Mouse (Mus musculus) splenic B cell, adult 2 months (primary cell): ENCODE results near the gene Hcfc1.

Experiments used
- DNase-seq: peaks from one replicate; pipeline ENCODE4 v3.0.0-alpha.2; 2011; ENCODE audit warnings: low read depth, low spot score
- H3K27me3 ChIP-seq: 2 replicates; pipeline ENCODE4 v1.6.1; 2012; ENCODE audit warnings: mild to moderate bottlenecking, low read length, moderate library complexity, mixed read lengths; ENCODE audit not compliant: control insufficient read depth, poor library complexity, insufficient read depth, severe bottlenecking
- H3K36me3 ChIP-seq: 2 replicates; pipeline ENCODE4 v1.6.1; 2012; ENCODE audit warnings: mild to moderate bottlenecking, low read length, moderate library complexity, mixed read lengths; ENCODE audit not compliant: control insufficient read depth, poor library complexity, insufficient read depth, severe bottlenecking

Gene Hcfc1

GRCm38 (mm10) chrX:73965307-73965706 lies 850 bp downstream of the Hcfc1 start:
- no peaks in the 10 kb centered on the region for H3K36me3 ChIP-seq
- DNase-seq, result peak; percentile 45
- H3K27me3 ChIP-seq, result no peaks in the 10 kb centered on the region

DNA sequence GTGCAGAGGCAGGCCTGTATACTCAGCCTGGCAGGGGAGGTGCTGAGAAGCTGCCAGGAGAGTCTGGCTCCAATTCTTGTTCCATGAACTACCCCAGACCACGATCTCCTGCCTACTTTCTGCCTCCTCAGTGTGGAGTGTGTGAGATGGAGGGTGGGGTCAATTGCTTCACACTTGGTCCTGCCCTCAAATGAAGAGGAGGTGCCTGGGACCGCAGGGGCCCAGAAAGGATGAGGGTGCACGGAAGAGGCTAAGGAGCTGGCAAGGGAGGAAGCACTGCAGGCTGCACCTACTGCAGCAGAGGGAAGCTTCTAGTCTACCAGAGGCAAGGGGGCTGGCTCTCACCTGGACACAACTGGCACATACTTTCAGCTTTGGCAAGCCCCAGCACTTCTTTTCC lies 1.8 kb downstream of the Hcfc1 start:
- no peaks in the 10 kb centered on the region for H3K27me3 ChIP-seq
- H3K36me3 ChIP-seq, result no peaks in the 10 kb centered on the region
- DNase-seq, result no peak

DNA sequence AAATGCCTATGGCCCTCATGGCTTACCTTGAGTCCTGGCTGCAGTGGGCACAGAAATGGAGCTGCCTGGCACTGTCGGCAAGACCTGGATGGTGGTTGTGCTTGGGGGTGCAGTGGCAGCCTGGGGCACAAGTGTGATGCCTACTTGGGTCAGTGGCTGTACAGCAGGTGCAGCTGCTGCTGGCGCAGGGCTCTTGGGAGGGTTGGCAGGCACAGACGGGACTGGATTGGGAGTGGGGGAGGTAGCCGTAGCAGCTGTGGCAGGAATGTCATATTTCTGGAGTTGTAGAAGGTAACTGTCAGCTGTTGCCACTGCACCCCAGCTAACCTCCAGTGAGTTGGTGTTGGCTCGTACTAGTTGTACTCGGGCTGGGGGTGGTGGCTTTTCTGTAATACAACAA lies 11.2 kb downstream of the Hcfc1 start:
- Histone ChIP-seq H3K27me3 (no peaks in the 10 kb centered on the region), H3K36me3 (peaks cover 8% of the 10 kb centered on the region; the same call in 1 of the 2 replicates)
- DNase-seq, result no peak

DNA sequence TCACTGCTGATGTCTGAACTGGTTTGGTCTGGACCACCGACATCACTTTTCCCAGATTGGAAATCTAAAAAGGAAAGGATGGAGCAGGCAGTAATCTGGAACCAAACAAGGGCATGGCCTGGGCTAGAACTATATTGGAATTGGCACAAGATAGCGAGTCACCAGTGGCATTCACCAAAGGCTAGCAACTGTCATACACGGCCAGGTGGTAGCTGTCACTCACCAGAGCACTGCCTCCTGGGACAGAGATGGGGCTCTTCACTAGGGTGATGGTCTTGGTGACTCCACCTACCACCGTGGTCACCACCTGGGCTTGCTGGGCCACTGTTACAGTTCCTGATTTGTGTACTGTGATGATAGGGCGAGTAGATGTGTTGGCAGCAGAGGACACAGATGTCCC lies 13.6 kb downstream of the Hcfc1 start:
- DNase-seq, result no peak
- Histone ChIP-seq H3K27me3 (no peaks in the 10 kb centered on the region), H3K36me3 (peaks cover 10% of the 10 kb centered on the region)

- no peak for DNase-seq
- Histone ChIP-seq H3K27me3 (no peaks in the 10 kb centered on the region), H3K36me3 (peaks cover 12% of the 10 kb centered on the region)
Observed at GRCm38 (mm10) chrX:73949341-73949740, 16.8 kb downstream of the Hcfc1 start.

- peak; percentile 83 for DNase-seq
- H3K36me3 ChIP-seq, result peaks cover 14% of the 10 kb centered on the region
Observed at GRCm38 (mm10) chrX:73948647-73949046, 17.5 kb downstream of the Hcfc1 start.

GRCm38 (mm10) chrX:73946896-73947295 lies 19.3 kb downstream of the Hcfc1 start:
- no peaks in the 10 kb centered on the region for H3K27me3 ChIP-seq
- no peak for DNase-seq
- H3K36me3 ChIP-seq, result peaks cover 10% of the 10 kb centered on the region; the same call in 1 of the 2 replicates

More at GRCm38 (mm10) chrX:73948647-73949046, 17.5 kb downstream of the Hcfc1 start:
- H3K27me3 ChIP-seq, result no peaks in the 10 kb centered on the region

DNA sequence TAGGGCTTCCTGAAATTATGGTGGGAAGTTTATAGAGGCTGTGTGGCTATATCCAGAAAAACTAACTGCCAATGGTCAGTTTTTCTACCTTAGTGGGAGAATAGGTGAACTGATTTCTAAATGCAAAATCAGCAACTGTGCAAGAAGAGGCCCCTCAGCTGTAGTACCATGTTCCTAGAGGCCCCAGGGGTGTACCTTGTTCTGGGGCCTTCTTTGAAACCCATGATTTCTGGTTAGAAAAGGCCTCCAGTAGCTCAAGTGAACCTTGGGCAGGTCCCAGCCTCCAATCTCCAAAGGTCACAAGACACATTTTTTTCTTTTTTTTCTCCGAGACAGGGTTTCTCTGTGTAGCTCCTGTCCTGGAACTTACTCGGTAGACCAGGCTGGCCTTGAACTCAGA lies 23.9 kb downstream of the Hcfc1 start:
- Histone ChIP-seq H3K36me3 (peaks cover 4% of the 10 kb centered on the region; the same call in 1 of the 2 replicates), H3K27me3 (no peaks in the 10 kb centered on the region)
- DNase-seq, result no peak

DNA sequence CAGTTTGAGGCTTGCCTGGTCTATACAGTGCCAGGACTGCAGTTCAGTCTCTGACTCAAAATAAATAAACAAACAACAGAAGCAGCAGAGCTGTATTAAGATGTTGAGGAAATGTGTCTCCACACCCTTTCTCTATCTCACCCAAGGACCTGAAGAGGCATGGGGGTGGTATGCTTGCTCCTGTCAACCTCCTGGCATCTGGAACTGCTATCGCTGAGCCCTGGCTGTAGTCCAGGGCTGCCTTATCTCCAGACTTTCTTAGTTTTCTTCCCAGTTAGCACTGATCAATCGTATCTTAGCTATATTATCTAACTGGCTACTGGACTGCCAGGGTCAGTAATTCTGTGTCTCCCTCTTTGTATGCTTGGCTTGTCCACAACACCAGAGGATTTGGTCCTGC lies 24.3 kb downstream of the Hcfc1 start:
- DNase-seq, result no peak
- Histone ChIP-seq H3K27me3 (no peaks in the 10 kb centered on the region), H3K36me3 (peaks cover 4% of the 10 kb centered on the region; the same call in 1 of the 2 replicates)

- no peak for DNase-seq
- Histone ChIP-seq H3K36me3 (no peaks in the 10 kb centered on the region), H3K27me3 (no peaks in the 10 kb centered on the region)
Observed at GRCm38 (mm10) chrX:73931871-73932270, 34.3 kb downstream of the Hcfc1 start.

DNA sequence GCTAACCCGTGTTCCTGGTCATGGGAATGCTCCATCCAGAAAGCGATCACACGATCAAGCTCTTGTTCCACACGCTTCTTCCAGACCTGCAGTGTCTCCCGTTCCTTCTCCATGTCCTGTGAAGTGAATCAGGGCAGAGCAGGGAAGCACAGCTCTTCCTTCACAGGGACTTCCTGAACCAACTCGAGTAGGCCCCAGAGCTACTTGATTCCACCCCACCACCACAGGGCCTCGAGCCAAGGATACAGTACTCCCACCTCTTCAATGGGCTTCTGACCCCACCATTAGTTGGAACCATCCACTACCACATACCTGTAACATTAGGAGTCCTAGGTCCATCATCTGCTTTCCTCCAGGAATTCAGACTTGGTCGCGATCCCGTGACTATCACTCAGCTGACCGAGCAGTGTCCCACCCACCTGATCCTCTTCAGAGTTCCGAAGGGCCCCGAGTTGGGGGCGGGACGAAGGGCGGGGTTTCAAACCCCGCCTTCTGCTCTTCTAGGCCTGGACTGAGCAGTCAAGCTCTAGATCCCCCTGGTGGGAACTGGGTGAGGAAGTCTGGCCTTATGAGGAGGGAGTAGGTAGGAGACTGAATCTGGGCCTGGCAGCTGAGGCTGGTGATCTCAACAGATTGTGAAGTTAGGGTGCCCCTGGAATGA lies 35.6 kb downstream of the Hcfc1 start, which contains the start of gene Renbp:
Gene Renbp (minus strand): TSS at position 449 of the 661 bp plus-strand sequence.
- H3K36me3 ChIP-seq, result no peaks in the 10 kb centered on the region

DNA sequence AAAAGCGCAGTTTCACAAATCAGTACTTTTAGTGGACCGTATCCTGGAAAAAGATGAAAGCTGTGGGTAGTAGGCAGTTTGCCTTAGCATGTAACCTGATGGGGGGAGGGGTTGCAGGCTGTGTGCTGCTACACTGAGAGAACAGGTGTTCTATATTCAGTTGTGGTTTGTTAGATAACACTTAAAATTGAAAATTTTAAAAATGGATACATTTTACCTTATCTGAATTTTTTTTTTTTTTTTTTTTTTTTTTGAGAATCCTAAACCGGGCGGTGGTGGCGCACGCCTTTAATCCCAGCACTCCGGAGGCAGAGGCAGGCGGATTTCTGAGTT lies 43.6 kb downstream of the Hcfc1 start:
- Histone ChIP-seq H3K36me3 (peaks cover 2% of the 10 kb centered on the region; the same call in 1 of the 2 replicates), H3K27me3 (no peaks in the 10 kb centered on the region)
- DNase-seq, result no peak

More for the DNA sequence above, 35.6 kb downstream of the Hcfc1 start, which contains the start of gene Renbp:
- no peaks in the 10 kb centered on the region for H3K27me3 ChIP-seq
- peak; percentile 83 for DNase-seq

DNA sequence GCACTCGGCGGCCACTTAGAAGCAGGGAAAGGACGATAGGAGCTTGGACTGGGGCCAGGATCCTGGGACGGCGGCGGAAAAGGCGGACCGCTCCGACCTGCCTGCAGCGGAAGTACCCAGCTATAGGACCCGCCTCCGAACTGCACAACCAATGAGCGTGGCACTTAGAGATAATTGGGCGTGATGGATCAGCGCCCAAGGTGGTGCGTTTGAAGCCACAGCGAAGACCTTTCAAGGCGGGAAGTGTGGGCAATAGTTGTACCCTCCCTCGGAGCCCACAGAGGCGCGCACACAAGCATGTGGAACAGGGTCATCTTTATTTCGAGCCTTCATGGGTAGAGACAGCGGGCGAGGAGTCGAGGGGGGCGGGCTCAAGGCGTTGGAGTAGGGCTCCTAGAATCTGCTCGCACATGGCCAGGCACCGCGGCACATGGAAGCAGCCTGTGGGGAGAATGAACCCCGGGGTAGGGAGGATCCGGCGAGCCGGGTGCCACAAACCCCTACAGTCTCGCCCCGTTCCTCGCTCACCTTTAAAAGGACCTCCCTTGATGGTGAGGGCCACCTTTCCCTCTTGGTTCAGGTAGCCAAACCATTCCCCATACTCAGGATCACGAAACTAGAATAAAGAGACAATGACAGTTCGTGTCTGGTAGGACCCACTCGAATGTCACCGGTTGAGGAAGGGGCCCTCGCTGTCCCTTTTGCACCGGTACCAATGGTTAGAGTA lies 44.2 kb downstream of the Hcfc1 start, which contains the start of the genes Arhgap4 and Naa10:
Gene Arhgap4 (minus strand): TSS at position 48 of the 727 bp plus-strand sequence.
Gene Naa10 (minus strand): TSS at position 122 of the 727 bp plus-strand sequence.
- Histone ChIP-seq H3K27me3 (no peaks in the 10 kb centered on the region), H3K36me3 (peaks cover 2% of the 10 kb centered on the region; the same call in 1 of the 2 replicates)
- peak; percentile 82 for DNase-seq

GRCm38 (mm10) chrX:73921285-73921822 lies 44.8 kb downstream of the Hcfc1 start:
- no peak for DNase-seq
- no peaks in the 10 kb centered on the region for H3K27me3 ChIP-seq
- H3K36me3 ChIP-seq, result peaks cover 2% of the 10 kb centered on the region; the same call in 1 of the 2 replicates

DNA sequence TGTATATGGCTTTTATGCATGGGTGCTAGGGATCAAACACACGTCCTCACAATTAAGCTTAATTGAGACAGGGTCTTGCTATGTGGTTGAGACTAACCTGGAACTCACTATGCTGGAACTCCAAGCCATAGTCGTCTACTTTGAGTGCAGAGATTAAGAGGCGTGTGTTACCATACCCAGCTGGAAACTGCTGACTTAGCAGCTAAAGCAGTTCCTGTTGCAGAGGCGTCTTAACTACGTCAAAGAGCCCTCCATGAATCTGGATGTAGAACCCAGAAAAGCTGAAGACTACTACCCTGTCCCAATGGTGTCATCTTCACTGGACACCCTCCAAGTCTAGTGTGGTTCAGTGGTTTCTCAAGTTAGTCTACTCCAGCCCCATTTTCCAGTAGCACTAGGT lies 47.5 kb downstream of the Hcfc1 start:
- Histone ChIP-seq H3K27me3 (no peaks in the 10 kb centered on the region), H3K36me3 (no peaks in the 10 kb centered on the region)
- DNase-seq, result no peak
